Mouse (Mus musculus) adrenal gland, postnatal 25 days (tissue): ENCODE data around the gene Abca15. TPM values are rescaled to one million over a fixed set of nuclear protein-coding genes. Genes with fewer than 3 reads are reported as not detected.
"Not testable (repeated sequence)": the region's sequence is repeated elsewhere in the genome, so short reads cannot be mapped to it uniquely, and the experiment has no call there.

Source experiments
- DNase-seq: peaks from one replicate; pipeline ENCODE4 v3.0.0; 2021; ENCODE audit warnings: mixed read lengths
- long read RNA-seq: library from polyadenylated mRNA; stranded (forward); transcript quantifications from one replicate; pipeline ENCODE4 v2.0.0, GENCODE M21; 2021
- total RNA-seq: library from RNA; stranded (reverse); gene quantifications from 2 replicates; pipeline ENCODE4 v1.2.3, GENCODE M21; 2021

Gene Abca15
- total RNA-seq, result not detected in 2 replicates
- long read RNA-seq, result 0 reads

- peak; percentile 40 for DNase-seq
These were observed at the start of gene Abca15 for GRCm38 (mm10) chr7:120328087-120328793. Abca15 (plus strand) TSS chr7:120328670.

DNA sequence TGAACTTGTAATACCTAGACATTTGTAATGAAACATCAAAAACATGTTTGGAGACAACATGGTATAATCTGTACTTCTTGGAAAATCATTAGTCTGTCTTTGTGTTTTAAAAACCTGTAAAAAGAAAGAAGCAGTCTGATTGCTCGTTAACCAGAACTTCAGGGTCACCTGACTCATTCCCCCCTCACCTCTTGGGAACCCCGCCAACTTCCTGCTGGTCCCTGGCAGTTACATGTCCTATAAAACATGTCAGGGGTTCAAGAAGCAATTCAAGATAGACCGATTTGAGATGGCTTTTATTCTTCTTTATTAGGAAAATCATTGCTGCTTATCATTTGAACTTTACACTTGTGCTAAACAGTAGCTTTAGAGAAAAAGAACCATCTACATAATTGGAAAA, 43.2 kb upstream of the Abca15 start:
- DNase-seq, result peak; percentile 60

DNA sequence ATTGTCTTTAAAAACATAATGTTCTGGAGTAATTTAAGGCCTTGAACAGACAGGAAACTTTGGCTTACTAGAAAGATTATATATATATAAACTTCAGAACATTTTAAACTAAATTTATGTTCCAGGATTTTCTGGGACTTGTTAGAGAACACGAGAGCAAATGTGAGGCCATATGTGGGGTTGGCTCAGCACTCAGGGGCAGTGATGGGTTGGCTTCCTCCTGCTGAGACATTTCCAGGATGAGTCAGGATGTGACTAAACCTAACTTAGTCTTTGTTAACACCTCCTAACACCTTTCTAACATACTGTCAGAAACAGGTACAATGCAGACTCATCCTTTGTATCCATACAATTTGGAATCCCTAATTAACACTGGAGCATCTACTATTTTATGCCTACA, 12.4 kb upstream of the Abca15 start:
- no peak for DNase-seq

DNA sequence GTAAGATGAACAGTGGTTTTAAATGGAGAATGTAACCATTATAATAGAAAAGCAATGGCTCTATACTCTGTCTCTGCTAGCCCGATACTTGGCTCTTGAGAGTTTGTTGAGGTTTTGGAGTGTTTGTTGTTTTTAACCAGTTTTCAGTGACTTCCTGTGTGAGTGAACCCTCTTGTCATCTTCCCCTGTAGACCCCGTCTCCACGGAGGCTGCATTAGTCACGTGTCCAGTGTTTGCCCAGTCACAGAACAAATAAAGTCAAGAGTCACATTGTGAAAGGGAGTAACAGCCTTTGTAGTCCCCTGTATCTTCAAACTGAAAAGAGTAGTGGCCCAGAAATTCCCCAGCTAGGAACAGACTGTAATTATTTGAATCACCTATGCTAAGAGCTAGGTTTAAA, 5.5 kb upstream of the Abca15 start:
- no peak for DNase-seq

DNA sequence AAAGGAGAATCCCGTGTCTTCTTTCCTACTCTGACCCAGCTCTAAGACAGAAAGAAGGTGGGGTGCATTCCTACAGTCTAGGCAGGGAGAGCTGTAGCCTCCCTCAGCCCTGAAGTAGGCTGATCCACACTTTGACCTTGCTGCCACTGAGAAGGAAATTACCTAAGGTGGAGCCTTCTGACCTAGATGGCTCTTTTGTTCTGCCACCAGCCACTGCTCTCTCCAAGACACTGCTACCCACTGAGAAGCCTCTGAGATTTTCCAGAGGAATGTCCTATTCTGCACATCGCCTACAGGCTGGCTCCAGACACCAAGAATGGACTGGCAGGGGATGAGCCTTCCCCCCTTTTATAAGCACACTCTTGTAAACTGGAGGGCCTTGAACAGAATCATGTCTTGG, 2.6 kb upstream of the Abca15 start:
- DNase-seq, result not testable (repeated sequence)

DNA sequence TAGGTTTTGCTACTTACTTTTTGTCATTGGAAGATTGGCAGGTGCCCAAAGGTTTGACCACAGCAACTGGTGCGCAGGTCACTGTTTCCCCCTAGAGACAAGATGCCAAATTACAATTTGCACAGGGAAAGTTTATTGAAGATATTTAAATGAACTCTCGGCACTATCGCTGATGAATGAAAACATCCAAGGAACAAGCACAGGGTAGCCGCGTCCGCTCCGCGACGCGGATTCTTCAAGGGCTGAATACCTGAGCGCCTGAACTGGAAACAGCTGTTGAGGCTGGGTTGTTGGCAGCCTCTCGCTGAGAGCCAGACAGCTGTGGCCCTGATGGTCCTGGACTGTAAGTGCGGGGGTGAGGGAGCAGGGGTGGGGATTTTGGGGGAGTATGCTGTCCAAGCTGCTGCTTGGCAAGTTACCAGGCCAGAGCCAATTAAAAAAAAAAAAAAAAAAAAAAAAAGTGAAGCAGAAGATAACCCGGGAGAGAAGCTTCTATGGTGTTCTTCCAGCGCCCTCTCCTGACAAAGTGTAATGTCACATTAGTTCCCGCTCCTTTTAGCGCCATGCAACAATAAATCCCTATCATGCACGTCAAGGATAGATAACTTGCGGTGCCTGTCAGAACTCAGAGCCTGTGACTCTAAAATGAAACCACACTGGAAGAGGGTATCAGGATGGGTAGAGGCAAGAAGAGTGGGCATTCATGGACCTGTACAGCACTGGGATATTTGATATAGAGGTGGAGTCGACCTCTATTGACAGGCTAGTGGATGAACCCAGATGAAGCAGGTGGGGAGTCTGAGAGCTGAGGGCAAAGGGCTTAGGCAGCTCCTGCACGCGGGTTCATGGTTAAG, 1.0 kb upstream of the Abca15 start:
- peak; percentile 3 for DNase-seq

- DNase-seq, result no peak
These were observed 32.7 kb downstream of the Abca15 start for GRCm38 (mm10) chr7:120361159-120361558.

GRCm38 (mm10) chr7:120409447-120409846, 81.0 kb downstream of the Abca15 start, which contains the start of gene Abca16:
Abca16 (plus strand) TSS chr7:120409647.
- no peak for DNase-seq

GRCm38 (mm10) chr7:120412391-120412790, 83.9 kb downstream of the Abca15 start:
- DNase-seq, result no peak

DNA sequence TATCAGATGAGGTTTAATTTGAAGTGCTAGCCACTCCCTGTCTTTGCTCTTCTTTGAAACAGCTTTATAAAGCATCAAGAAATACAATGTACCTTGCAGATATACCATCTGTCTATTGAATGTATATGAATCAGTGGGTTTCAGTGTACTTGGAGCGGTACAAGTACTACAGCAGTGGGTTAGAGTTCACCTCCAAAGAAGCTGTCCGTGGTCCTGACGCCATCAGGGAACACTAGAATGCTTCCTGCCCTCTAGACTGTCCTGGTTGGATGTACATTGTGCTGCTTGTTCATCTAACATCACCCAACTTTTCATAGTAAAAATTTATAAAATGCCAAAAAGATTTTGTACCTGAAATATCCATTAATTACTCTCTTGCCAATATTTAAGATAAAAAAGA, 98.2 kb downstream of the Abca15 start:
- no peak for DNase-seq

GRCm38 (mm10) chr7:120431464-120431863, 103.0 kb downstream of the Abca15 start:
- DNase-seq, result no peak

Other genes starting within 250 kb of the Abca15 start
- not detected in 2 replicates for gene Dnah3, start 233.4 kb upstream of the Abca15 start, total RNA-seq
- 80.3 and 83.9 TPM in 2 replicates for gene Tmem159, start 226.3 kb upstream of the Abca15 start, total RNA-seq
- 0.36 TPM in 1 of 2 replicates, not detected in the other for gene Zp2, start 183.4 kb upstream of the Abca15 start, total RNA-seq
- gene Anks4b, start 154.8 kb upstream of the Abca15 start, total RNA-seq, result 0.24 and 0.48 TPM in 2 replicates
- gene Crym, start 126.6 kb upstream of the Abca15 start, total RNA-seq, result 1.6 and 3.3 TPM in 2 replicates
- not detected in 2 replicates for gene Abca14, start 124.7 kb upstream of the Abca15 start, total RNA-seq
- gene Abca16, start 81.0 kb downstream of the Abca15 start, total RNA-seq, result not detected in 2 replicates